Mouse (Mus musculus) urinary bladder, postnatal 36 days (tissue): Measurements from ENCODE around the gene Tbx5.
A peak's percentile ranks its signal among the peaks of the same experiment; 100 is the strongest.

ENCODE experiments used
- DNase-seq, 2 experiments: peaks; one replicate each; pipeline ENCODE4 v3.0.0; 2022; ENCODE audit warnings: low spot score in 2 of 2, mixed read lengths in 1 of 2

Tbx5 gene

DNA sequence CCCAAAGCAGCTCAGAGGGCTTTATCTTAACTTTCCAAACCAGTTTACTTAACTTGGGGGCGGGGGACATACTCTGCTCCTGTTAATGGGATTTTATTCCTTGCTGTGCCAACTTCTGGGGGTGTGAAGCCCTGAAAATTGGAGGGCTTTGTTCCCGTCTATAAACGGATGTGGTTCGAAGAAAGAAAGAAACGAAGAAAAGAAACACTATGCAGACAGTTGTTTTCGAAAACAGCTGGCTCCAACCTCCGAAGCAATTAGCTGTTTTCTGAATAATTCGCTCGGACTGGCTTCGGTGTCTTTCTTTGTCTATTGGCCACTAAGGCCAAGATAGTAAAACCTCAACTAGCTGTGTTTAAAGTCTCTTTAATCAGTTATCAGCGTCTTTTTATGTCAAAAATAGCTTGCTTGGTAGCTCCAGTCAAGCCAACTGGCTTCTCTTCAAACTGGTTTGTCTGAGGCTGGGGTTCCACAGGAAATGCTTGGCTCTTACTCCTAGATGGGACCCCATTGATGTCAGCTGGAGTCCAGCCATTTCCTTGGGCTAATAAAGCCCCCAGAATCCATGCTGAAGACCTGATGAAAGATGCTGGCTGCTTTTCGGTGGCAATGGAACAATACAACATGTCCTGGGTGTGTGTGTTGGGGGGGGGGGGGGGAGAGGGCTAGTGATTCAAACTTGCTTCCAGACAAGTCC, 21.3 kb upstream of the Tbx5 start:
- no peak for DNase-seq

DNA sequence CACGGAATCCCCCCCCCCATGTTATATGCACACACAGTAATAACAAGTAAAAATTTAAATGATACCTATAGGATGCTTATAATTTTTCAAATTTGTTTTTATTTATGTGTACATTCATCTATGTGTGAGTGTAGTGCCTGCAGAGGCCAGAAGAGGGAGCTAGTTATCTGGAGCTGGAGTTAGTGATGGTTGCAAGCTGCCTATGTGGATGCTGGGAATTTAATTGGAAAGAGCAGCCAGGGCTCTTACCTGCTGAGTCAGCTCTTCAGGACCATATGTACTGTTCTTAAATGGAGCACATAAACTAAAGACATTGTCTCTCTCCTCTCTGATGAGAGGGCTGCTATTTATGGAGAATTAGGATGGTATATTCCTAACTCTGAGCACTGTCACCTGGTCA, 17.2 kb upstream of the Tbx5 start:
- no peak for DNase-seq

DNA sequence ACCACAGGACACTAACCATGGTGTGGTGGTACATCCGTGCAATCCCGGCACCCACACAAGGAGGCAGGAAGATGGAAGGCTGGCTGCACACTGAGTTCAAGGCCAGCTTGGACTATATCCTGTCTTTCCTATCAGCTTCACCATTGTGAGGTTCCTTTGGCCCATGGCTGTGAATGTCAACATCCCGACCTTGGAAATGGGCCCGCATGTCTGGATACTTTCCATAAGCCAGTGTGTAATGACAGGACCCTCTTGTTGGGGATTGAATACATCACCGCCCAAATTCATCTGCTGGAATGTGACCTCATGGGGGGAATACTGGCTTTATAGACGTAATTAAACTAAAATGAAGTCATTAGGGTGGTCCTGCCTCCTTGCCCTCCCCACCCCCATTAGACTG, 12.0 kb upstream of the Tbx5 start:
- no peak for DNase-seq

DNA sequence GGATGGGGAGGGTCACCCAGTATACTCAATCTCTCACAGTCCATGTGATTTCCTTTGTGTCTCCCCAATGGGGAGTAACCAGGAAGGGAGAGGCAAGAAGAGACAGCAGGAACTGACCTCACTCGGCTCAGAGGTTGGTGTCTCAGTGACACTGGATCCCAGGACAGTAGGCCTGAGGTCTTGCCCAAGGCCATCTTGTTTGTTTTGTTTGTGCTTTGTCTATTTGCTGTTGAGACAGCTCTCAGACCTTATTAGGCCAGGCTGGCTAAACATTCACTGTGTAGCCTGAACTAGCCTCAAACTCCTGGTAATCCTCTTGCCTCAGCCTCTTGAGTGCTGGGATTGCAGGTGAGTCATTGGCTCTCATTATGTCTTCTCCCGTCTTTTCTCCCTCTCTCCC, 11.0 kb upstream of the Tbx5 start:
- DNase-seq: no peak

DNA sequence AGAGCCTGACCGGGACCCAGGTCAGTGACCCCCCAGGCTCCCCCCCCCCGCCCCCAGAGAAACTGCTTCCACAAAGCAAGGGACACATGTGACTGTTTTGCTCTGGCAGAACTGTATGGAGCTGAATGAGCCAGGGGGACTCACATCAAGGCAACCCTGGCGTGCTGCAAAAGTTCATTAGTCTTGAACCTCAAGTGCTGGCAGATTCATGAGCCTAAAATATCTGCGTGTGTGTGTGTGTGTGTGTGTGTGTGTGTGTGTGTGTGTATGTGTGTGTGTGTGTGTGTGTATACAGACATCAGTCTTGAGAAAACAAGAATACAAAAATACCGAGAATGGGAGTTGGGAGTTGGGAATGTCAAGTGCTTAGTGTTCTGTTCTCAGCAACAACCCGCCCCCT, 5.1 kb upstream of the Tbx5 start:
- no peak for DNase-seq

DNA sequence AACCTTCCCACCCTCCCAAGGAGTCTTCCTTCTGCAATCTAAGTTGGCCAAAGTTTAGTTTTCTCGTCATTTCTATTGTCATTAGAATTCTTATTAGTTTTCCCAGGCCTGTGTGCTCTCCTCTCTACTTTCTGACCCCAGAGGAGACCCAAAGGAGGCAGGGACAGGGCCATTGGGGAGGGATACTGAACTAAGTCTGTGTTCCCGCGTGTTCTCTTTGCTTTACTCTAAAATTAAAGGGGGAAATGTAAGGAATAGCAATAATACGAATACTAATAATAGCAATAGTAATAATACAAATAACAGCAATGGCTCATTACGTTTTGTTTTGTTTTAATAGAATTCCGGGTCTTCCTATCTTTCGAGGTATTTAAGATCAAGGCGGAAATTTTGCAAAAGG, 1.9 kb upstream of the Tbx5 start:
- DNase-seq: no peak

DNA sequence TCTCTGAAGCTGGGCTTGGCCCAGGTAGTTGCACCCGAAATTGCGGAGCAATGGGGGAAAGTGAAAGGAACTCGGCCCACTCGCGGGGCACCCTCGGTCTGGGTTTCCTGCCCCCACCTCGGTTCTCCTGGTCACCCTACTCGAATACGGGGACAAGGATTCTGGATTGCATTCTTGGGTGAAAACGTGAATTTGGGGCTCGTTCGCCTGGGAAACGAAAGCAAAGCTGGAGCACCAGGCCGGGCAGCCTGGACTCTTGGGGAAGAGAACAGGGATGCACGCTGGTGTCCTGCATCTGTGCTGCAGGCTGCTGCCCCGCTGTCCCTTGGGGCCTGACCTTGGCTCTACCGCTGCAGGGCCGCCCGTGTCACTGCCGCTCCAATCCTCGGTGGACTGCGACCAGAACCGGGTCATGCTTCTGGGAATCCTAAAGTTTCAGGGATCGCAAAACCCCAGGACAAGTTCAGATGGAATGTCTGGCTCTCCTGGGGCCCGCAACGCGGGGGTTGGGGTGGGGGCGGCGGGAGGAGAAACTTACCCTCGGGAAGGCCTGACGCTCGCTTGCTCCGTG, 1.2 kb upstream of the Tbx5 start:
- peak; percentile 17 to 29 for DNase-seq

DNA sequence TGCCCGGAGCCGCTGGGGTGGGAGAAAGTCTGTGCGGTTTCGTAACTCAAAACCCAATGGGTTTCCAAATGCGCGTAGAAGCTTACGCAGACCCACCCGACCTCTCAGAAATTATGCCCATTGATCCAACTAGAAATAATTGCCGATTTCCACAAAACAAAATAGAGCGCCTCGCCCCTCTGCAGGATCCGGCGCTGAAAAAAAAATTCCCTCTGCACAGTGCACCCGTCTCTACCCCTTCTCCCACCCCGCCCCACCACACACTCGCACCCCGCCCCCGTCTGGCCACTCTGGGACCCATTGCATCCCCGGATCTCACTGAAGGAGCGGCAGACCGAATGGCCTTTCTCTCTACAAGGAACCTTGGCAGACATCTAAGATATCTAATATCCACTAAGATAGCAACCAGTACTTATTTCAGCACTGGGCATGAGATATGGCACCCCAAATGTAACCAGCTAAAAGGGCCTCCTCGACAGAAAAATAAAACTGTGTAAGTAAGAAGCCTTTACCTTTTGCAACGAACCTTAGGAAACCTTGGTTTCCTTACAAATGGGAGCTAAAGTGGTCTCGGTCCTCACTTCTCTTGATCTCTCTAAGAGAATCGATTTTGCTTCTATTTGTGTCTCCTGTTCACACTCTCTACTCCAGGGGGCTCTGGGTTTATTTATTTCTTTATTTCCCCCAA, 533 bp upstream of the Tbx5 start:
- DNase-seq: no peak

DNA sequence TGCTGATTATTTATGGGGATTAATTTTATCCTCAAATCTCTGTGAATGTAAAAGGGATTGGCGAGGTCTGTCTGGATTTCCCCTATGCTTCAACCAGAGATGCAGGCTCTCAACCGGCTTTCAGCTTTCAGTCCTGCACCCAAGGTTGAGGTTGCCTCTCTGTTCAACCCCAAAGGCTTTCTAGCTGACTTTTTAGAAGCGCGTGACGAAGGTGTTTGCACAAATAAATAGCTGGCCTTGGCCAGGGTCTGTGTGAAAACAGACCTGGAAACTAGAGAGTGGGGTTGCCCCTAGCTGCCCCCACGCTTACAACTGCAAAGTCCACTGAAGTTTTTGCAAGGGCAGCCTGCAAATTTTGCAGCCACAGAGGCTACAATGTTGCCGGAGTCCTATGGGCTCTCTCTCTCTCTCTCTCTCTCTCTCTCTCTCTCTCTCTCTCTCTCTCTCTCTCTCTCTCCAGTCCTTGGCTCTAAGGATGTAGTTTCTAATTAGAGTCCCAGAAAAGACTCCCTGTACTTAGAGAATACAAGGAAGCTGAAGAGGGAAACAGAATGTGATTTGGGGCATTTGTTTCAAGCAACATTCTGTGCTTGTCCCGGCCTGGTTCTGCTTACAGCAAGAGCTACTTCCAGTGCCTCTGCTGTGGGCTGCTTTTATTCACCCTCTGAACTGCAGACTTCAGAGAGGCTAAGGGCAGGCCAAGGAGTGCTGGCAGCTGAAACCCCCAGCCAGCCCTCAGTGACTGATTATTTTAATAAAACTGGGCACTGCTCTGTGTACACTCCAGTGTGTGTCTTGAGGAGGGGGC, 959 bp downstream of the Tbx5 start:
- DNase-seq: no peak

DNA sequence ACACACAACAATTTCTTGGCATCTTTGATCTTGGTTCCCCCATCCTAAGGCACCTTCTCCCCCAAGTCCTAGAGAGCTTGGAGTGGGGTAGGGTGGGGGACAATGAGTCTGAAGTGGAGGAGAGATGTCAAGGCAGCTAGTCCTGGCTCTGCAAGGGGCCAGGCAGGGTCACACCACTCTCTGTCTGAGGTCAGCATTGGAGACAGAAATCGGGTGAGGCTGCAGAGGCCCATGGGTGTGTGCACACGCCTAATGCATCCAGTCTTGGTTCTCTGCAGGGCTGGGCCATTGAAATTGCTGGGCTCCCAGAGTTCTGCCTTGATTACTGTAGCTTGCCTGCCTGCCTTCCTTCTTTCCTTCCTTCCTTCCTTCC, 1.5 kb downstream of the Tbx5 start:
- no peak for DNase-seq

DNA sequence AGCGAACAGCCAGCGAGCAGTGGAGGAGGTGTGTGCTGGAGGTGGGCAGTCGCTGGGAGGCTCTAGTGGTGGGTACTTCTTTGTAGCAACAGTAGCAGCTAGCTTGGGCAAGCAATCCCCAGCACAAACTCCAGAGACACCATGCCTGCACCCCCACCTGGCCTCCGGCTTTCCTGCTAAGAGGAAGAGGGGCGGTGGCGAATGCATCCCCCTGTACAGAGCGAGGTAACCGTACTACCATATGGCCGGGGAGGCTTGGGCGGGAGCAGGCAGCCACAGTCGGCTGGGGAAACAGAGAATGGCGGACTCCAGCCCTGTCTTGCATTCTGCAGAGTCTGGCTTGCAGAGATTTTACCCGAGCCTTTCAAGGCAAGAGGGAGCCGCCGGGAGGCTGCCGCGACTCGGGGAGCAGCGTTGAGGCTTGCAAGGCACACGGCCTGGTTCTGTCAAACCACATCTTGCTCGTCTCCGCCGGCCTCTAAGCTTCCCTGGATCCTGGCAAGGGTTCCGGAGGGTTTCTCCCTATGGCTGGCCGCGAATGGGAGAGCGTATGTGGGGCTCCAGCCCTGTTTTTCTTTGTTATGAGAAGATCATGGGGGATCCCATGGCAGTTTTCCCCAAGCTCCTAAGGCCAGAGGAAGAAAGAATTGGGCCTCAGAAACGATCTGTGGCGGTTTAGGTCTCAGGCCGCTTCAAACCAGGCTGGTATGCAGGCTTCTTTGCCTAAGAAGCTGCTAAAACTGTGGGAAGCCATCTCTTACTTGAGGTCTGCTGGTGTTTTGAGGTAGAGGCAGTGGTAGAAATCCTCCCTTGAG, 2.8 kb downstream of the Tbx5 start:
- DNase-seq: peak in 1 of 2 experiments; percentile 6

DNA sequence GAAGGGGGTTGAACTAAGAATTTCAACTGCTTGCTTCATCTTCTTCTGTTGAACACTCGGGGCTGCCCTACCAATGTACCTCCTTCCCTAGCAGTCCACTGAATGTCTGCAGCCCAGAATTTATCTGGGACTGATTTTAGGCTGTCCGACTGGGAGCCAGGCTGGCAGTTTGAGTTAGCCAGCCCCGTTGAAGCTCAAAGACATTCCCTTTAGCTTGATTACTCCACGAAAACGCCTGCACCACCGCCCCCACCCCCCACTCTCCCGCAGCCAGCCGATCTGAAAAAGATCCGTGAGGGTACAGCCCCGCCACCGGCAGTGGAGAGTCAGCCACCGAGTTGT, 3.4 kb downstream of the Tbx5 start:
- no peak for DNase-seq

DNA sequence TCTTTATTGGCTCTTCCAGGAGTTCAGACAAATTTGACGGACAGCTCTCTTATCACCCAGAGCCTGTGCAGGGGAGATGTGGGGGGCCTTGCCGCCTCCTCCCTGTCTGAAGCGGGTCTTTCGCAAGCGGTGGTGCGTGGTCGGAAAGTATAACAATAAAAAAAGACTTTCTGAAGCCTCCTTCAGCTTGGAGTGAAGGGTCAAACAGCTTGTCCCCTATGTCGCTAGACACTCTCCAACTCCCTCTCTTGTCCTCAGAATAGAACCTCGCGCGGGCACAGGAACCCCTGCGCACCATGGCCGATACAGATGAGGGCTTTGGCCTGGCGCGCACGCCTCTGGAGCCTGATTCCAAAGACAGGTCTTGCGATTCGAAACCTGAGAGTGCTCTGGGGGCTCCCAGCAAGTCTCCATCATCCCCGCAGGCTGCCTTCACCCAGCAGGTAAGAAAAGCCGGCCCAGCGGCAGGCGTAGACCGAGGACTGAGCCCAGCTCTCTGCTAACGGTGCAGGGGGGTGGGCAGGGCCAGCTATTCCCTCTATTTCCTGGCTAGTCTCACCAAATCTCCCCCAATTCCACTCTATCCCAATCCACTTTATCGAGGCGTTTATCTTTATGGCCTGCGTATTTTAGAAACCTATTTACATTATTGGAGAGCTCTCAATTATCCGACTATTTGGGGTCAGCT, 4.3 kb downstream of the Tbx5 start:
- DNase-seq: peak in 1 of 2 experiments; percentile 10

DNA sequence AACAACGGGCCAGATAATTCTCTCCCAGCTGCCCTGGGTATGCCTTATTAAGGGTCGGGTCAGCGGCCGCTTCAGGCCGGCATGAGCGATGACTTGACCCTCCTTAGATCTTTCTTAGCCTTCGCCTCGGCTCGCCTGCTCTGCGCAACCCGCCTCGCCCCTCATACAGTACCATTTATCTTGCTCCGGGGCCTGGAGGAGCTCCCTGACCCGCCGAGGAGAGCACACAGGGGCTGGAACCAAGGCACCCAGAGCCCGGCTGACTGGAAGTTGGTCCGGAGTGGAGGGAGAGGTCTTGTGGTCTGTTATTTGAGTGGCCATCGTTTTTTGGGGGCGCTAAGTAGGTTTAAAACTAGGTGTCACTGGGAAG, 4.8 kb downstream of the Tbx5 start:
- DNase-seq: peak in 1 of 2 experiments; percentile 2

DNA sequence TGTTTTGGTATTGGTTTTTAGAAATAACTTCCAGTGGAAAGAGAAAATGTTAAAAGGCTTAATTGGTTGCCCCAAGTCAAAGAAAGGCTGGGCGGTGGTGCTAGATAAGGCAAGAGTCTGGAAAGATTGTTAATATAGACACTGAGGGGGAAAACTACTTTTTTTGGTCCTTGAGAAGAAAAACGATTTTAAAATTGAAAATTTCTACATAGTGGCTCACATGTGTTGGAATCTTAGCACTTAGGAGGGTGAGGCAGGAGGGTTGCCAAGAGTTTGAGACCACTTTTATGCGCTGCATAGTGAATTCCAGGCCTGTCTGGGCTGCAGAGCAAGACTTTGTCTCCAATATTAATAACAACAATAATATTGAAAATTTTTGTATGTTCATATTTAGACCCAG, 5.4 kb downstream of the Tbx5 start:
- DNase-seq: no peak

DNA sequence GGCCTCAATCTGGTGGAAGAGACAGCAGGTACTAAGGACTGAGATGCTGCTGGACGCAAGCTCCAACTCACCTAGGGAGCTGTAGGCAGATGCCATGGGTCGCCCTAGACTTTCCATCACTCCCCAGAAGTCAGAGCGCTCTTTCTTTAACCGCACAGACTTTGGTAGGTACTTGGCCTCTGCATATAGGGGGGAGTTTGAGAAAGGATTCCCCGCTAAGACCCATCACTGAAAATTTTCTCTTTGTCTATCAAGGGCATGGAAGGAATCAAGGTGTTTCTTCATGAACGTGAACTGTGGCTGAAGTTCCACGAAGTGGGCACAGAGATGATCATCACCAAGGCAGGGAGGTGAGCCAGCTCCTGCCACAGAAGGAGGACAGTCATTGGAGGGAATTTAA, 6.0 kb downstream of the Tbx5 start:
- no peak for DNase-seq

DNA sequence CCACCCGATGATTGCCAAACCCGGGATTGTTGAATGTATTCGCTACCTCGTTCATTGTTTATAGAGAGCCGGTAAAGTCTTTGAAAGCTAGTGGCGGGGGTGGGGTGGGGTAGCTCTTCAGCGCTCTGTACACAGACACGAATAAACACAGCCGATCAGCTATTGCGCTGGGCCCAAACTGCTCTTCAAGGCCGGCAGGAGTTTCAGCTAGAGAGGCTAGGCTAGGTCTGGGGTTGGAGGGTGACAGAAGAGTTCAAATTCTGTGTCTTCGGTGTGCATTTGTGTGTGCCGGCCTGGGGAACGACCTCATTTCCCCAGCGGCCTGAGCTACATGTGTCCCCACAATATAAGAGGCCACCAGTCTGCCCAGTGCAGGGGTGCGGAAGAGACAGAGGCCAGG, 6.7 kb downstream of the Tbx5 start:
- DNase-seq: peak in 1 of 2 experiments; percentile 3

DNA sequence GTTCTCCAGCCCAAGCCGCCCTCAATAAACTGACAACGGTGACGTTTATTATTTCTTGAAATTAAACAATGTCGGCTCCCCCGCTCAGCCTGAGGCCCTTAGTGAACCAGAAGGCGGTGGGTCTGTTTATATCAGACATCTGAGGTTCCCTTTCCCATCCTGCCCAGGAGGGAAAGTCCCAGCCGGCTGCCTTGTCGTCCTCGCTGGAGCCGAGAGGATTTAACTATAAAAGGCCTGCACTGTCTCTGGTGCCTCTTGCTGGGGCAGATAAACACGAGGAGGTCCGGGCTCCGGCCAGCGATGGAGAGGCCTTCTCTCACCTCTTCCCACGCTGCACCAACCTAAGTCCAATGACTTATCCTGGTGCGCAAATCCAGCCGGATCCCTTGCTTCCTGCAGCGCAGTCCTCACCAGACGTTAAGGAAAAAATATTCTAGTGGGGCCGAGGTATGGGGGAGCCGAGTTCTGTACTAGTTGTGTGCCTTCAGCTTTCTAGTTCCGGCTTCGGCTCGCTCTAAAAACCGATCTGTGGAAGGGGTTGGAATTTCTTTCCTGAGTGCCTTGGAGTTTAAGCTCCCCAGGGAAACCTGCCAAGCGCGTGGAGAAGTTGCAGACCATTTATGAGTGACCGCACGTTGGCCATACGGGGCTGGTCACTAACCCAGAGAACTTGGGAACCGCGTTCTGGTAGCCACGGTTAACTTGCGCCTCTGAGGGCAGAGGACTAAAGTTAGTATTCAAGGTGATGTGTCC, 7.3 kb downstream of the Tbx5 start:
- peak in 1 of 2 experiments; percentile 6 for DNase-seq

DNA sequence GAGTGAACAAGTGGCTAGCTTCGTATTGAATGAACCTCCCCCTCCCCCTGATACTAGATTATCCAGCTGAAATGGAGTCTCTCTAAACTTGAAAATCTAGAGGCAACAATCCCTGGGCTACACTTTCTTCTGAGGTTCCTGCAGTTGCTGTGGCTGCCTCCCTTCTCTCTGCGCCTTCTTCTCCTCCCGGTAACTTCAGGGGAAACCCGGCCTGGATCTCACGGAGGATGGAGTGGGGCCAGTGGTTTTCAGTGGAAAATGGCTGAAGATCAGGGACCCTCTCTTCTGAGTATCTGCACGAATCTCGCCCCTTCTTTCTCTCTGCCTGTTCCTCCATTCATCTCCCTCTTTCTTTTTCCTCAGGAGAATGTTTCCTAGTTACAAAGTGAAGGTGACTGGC, 7.9 kb downstream of the Tbx5 start:
- DNase-seq: no peak

DNA sequence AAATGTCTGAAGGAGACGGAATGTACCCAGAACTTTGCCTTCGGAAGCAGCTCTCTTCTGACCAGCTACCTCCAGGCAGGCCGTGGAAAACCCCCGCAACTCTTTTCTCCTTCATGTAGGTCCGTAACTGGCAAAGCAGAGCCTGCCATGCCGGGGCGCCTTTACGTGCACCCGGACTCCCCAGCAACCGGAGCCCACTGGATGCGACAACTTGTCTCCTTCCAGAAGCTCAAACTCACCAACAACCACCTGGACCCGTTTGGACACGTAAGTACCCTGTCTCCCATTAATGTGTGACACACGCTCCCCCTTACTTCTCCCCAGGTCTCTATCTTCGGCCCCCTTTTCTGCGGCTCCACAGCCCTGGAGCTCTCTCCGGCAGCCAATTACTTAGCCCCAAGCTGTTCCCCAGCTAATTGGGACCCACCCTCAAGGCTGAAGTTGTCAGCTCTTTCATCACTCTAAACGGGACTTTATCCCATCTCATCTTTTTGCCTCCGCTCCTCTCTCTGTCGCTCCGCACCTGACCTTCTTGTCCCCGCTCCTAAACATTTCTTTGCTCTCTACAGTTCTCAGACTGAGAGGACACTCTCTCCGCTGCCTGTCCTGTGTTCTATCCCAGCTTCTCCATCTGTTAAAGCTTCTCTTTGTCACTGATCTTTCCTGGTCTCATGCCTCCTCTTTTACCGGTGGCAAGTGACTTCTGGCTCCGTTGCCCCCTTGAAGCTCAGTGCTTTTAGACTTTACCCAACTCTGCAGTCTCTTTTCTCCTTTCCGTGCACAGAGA, 9.4 kb downstream of the Tbx5 start:
- no peak for DNase-seq
